In genomic region chr19:22848251-22848650, GRCm38 (mm10) we compare ENCODE assay signal across 24 mouse cellular contexts.
DNase-seq lines count a peak whose midpoint lies in the region; ATAC-seq and TF ChIP-seq lines count a peak whose summit lies in the region.
"Had no signal": no experiment of that assay in that cellular context is flagged by ENCODE, and none has a peak within 500 bp of the region (broad histone marks: within the 10 kb centered on the region; RNA-seq: fewer than 3 reads in every experiment).

No protein-coding gene starts in this region.

- no peaks in the 10 kb centered on the region for H3K9me3 ChIP-seq in hindbrain, embryonic 11.5 days (ENCODE audit: control insufficient read depth, low read length)
- H3K9me3 ChIP-seq in hindbrain, embryonic 13.5 days = no peaks in the 10 kb centered on the region
- no peaks in the 10 kb centered on the region for H3K9me3 ChIP-seq in midbrain, embryonic 14.5 days (ENCODE audit: control insufficient read depth, low read length)
- H3K9me3 ChIP-seq in midbrain, embryonic 10.5 days (replicated peaks) = no peaks in the 10 kb centered on the region
- no peaks in the 10 kb centered on the region for H3K9me3 ChIP-seq in liver, embryonic 12.5 days (replicated peaks)
- H3K9me3 ChIP-seq: forebrain, embryonic 10.5 days; forebrain, embryonic 13.5 days; heart, embryonic 12.5 days; heart, embryonic 15.5 days; hindbrain, embryonic 12.5 days had no signal

- no peaks in the 10 kb centered on the region for H3K36me3 ChIP-seq in hindbrain, embryonic 11.5 days (ENCODE audit: control insufficient read depth, insufficient read depth, low read length)
- H3K36me3 ChIP-seq in hindbrain, embryonic 13.5 days = no peaks in the 10 kb centered on the region
- H3K36me3 ChIP-seq in midbrain, embryonic 14.5 days (ENCODE audit: control insufficient read depth, insufficient read depth, low read length) = no peaks in the 10 kb centered on the region
- H3K36me3 ChIP-seq in midbrain, embryonic 10.5 days = no peaks in the 10 kb centered on the region
- H3K36me3 ChIP-seq in liver, embryonic 12.5 days = no peaks in the 10 kb centered on the region
- H3K36me3 ChIP-seq: forebrain, embryonic 10.5 days; heart, embryonic 12.5 days; heart, embryonic 15.5 days; hindbrain, embryonic 12.5 days had no signal

- 38% methylated on average over 1 of the region's 1 CpGs for WGBS in hindbrain, embryonic 11.5 days
- WGBS in hindbrain, embryonic 13.5 days = 25% methylated on average over 1 of the region's 1 CpGs
- 12% methylated on average over 1 of the region's 1 CpGs for WGBS in midbrain, embryonic 14.5 days
- 61% methylated on average over 1 of the region's 1 CpGs for WGBS in midbrain, embryonic 10.5 days
- 33% methylated on average over 1 of the region's 1 CpGs for WGBS in olfactory bulb, adult 2 months
- 53% methylated on average over 1 of the region's 1 CpGs for WGBS in liver, embryonic 12.5 days (ENCODE audit: insufficient replicate concordance)

- TF ChIP-seq POLR2A in olfactory bulb, adult 2 months (IDR thresholded peaks at IDR 0.05; ENCODE audit: insufficient read depth, low read depth, low read length) = no peak

- no peak overlapping the region for H3K4me3 ChIP-seq in hindbrain, embryonic 11.5 days (ENCODE audit: low read depth, low read length)
- H3K4me3 ChIP-seq in hindbrain, embryonic 13.5 days = no peak overlapping the region
- H3K4me3 ChIP-seq in midbrain, embryonic 14.5 days (replicated peaks; ENCODE audit: low read depth, low read length) = no peak overlapping the region
- H3K4me3 ChIP-seq in midbrain, embryonic 10.5 days = no peak overlapping the region
- H3K4me3 ChIP-seq in olfactory bulb, adult 2 months (ENCODE audit: insufficient read depth, low read depth, low read length) = no peak overlapping the region
- no peak overlapping the region for H3K4me3 ChIP-seq in liver, embryonic 12.5 days
- H3K4me3 ChIP-seq: forebrain, embryonic 10.5 days; forebrain, embryonic 13.5 days; heart, embryonic 12.5 days; heart, embryonic 15.5 days; hindbrain, embryonic 12.5 days had no signal

- no peak overlapping the region; the same call in 1 of the 2 replicates for H3K27ac ChIP-seq in hindbrain, embryonic 11.5 days (ENCODE audit: low read depth, low read length)
- no peak overlapping the region for H3K27ac ChIP-seq in hindbrain, embryonic 13.5 days
- no peak overlapping the region for H3K27ac ChIP-seq in midbrain, embryonic 14.5 days (replicated peaks; ENCODE audit: low read depth, low read length)
- no peak overlapping the region for H3K27ac ChIP-seq in midbrain, embryonic 10.5 days (replicated peaks)
- 0 out of 2 replicates have a peak overlapping the region, but pooled peaks have one; percentile 45 for H3K27ac ChIP-seq in olfactory bulb, adult 2 months (ENCODE audit: insufficient read depth, low read depth, low read length)
- H3K27ac ChIP-seq in liver, embryonic 12.5 days = no peak overlapping the region
- H3K27ac ChIP-seq: forebrain, embryonic 10.5 days; forebrain, embryonic 13.5 days; heart, embryonic 15.5 days; hindbrain, embryonic 12.5 days; hindbrain, postnatal 0 days had no signal

- no peak overlapping the region for H3K4me2 ChIP-seq in hindbrain, embryonic 11.5 days (replicated peaks; ENCODE audit: low read depth, low read length)
- no peak overlapping the region for H3K4me2 ChIP-seq in hindbrain, embryonic 13.5 days
- H3K4me2 ChIP-seq in midbrain, embryonic 14.5 days (ENCODE audit: low read length) = peak overlapping the region; percentile 26; the same call in 1 of the 2 replicates
- H3K4me2 ChIP-seq in liver, embryonic 12.5 days = no peak overlapping the region
- H3K4me2 ChIP-seq: forebrain, embryonic 13.5 days; heart, embryonic 12.5 days; heart, embryonic 15.5 days had no signal

- 0 out of 2 replicates have a peak, but pooled peaks cover 3% of the 10 kb centered on the region for H3K4me1 ChIP-seq in hindbrain, embryonic 11.5 days (replicated peaks; ENCODE audit: control insufficient read depth, insufficient read depth, low read length)
- peaks cover 17% of the 10 kb centered on the region; the same call in 1 of the 2 replicates for H3K4me1 ChIP-seq in hindbrain, embryonic 13.5 days (replicated peaks)
- no peaks in the 10 kb centered on the region for H3K4me1 ChIP-seq in midbrain, embryonic 14.5 days (ENCODE audit: control insufficient read depth, insufficient read depth, low read length)
- peaks cover 41% of the 10 kb centered on the region for H3K4me1 ChIP-seq in midbrain, embryonic 10.5 days
- 0 out of 2 replicates have a peak, but pooled peaks cover 3% of the 10 kb centered on the region for H3K4me1 ChIP-seq in olfactory bulb, adult 2 months (ENCODE audit: control insufficient read depth, insufficient read depth, low read length)
- H3K4me1 ChIP-seq in liver, embryonic 12.5 days = no peaks in the 10 kb centered on the region
- H3K4me1 ChIP-seq: forebrain, embryonic 13.5 days; heart, embryonic 12.5 days; heart, embryonic 15.5 days had no signal

- H3K27me3 ChIP-seq in hindbrain, embryonic 11.5 days (ENCODE audit: control insufficient read depth, insufficient read depth, low read length) = no peaks in the 10 kb centered on the region
- H3K27me3 ChIP-seq in hindbrain, embryonic 13.5 days = peaks cover 34% of the 10 kb centered on the region
- H3K27me3 ChIP-seq in midbrain, embryonic 14.5 days (ENCODE audit: control insufficient read depth, insufficient read depth, low read length) = peaks cover 8% of the 10 kb centered on the region
- H3K27me3 ChIP-seq in midbrain, embryonic 10.5 days (ENCODE audit: low read depth, poor library complexity, severe bottlenecking) = peaks cover 45% of the 10 kb centered on the region
- no peaks in the 10 kb centered on the region for H3K27me3 ChIP-seq in liver, embryonic 12.5 days (replicated peaks)
- H3K27me3 ChIP-seq: heart, embryonic 12.5 days; heart, embryonic 15.5 days had no signal

- ATAC-seq in hindbrain, embryonic 11.5 days (ENCODE audit: low FRiP score) = 0 out of 2 replicates have a peak, but pooled peaks have one; percentile 59
- no peak for ATAC-seq in hindbrain, embryonic 13.5 days (ENCODE audit: low FRiP score)
- no peak for ATAC-seq in midbrain, embryonic 14.5 days (ENCODE audit: low FRiP score, low TSS enrichment)
- ATAC-seq in liver, embryonic 12.5 days = no peak
- ATAC-seq: CD4-positive, CD25-positive, alpha-beta regulatory T cell, adult 4 months; forebrain, embryonic 13.5 days; forebrain, embryonic 16.5 days; hindbrain, postnatal 0 days had no signal

- TF ChIP-seq CTCF in olfactory bulb, adult 2 months (IDR thresholded peaks at IDR 0.05; ENCODE audit: insufficient read depth, low read depth, low read length) = no peak

- DNase-seq in hindbrain, embryonic 11.5 days (ENCODE audit: low spot score) = no peak
- DNase-seq in midbrain, embryonic 14.5 days = no peak
- no peak for DNase-seq in midbrain, embryonic 10.5 days (ENCODE audit: low spot score)
- DNase-seq: adrenal gland, adult 2 months; adrenal gland, postnatal 14 days; cerebellum, adult 11-12 months; cerebellum, adult 8-10 months; cerebellum, postnatal 10 days; cerebellum, postnatal 36 days; gastrocnemius, postnatal 25 days; heart, adult 18-20 months; heart, postnatal 10 days; heart, postnatal 36 days had no signal

- H3K9ac ChIP-seq in hindbrain, embryonic 11.5 days (ENCODE audit: low read depth, low read length) = no peak overlapping the region
- no peak overlapping the region for H3K9ac ChIP-seq in hindbrain, embryonic 13.5 days
- no peak overlapping the region for H3K9ac ChIP-seq in midbrain, embryonic 14.5 days (replicated peaks; ENCODE audit: low read length)
- no peak overlapping the region for H3K9ac ChIP-seq in liver, embryonic 12.5 days
- H3K9ac ChIP-seq: forebrain, embryonic 13.5 days; heart, embryonic 12.5 days; heart, embryonic 15.5 days; hindbrain, embryonic 12.5 days had no signal
